Mouse (Mus musculus) embryonic fibroblast, embryonic 13.5 days (primary cell): ENCODE results near the gene Nebl.
"Not testable (repeated sequence)": the region's sequence is repeated elsewhere in the genome, so short reads cannot be mapped to it uniquely, and the experiment has no call there.

ENCODE experiments used
- CTCF ChIP-seq: IDR thresholded peaks from 2 replicates; pipeline ENCODE4 v1.5.1; 2011; ENCODE audit warnings: mild to moderate bottlenecking, control low read depth, low read length, moderate library complexity, borderline replicate concordance; ENCODE audit not compliant: insufficient read depth
- POLR2A ChIP-seq: IDR thresholded peaks from 2 replicates; pipeline ENCODE4 v1.6.1; 2011; ENCODE audit warnings: low read depth, mild to moderate bottlenecking, control low read depth, low read length, moderate library complexity

GRCm38 (mm10) chr2:17295257-17295656, 436.0 kb downstream of the Nebl start:
- TF ChIP-seq POLR2A, CTCF: not testable (repeated sequence)
